Mouse (Mus musculus) hindbrain, postnatal 0 days (tissue): ENCODE results near the gene Eml2. TPM values are rescaled to one million over a fixed set of nuclear protein-coding genes. Genes with fewer than 3 reads are reported as not detected.

Experiments
- ATAC-seq: fragments of 200-750 bp; cut with Nextera tagmentation; 2 replicates; pipeline ENCODE4 v1.8.0; 2017; ENCODE audit warnings: mild to moderate bottlenecking, moderate TSS enrichment, moderate library complexity
- DNase-seq: peaks from one replicate; pipeline ENCODE4 v3.0.0-alpha.2; 2015; ENCODE audit warnings: low spot score
- H3K27ac ChIP-seq: fragments of 300-500 bp; sonication (generic); 2 replicates; pipeline ENCODE4 v1.5.1; 2014; ENCODE audit warnings: mild to moderate bottlenecking
- H3K27me3 ChIP-seq: fragments of 300-500 bp; sonication (generic); 2 replicates; pipeline ENCODE4 v1.6.1; 2014; ENCODE audit warnings: low read length, mixed read lengths; ENCODE audit not compliant: insufficient read depth
- H3K36me3 ChIP-seq: fragments of 300-500 bp; sonication (generic); 2 replicates; pipeline ENCODE4 v1.6.1; 2014; ENCODE audit warnings: low read length, mixed read lengths; ENCODE audit not compliant: insufficient read depth
- H3K4me1 ChIP-seq: fragments of 300-500 bp; sonication (generic); 2 replicates; pipeline ENCODE4 v1.6.1; 2014; ENCODE audit warnings: antibody characterized with exemption, low read length, mixed read lengths; ENCODE audit not compliant: insufficient read depth
- H3K4me2 ChIP-seq: fragments of 300-500 bp; sonication (generic); 2 replicates; pipeline ENCODE4 v1.6.1; 2014; ENCODE audit warnings: low read depth, mild to moderate bottlenecking, low read length, moderate library complexity, mixed read lengths
- H3K4me3 ChIP-seq: fragments of 300-500 bp; sonication (generic); 2 replicates; pipeline ENCODE4 v1.5.1; 2014; ENCODE audit warnings: low read length
- H3K9ac ChIP-seq: fragments of 300-500 bp; sonication (generic); replicated peaks from 2 replicates; pipeline ENCODE4 v1.6.1; 2014; ENCODE audit warnings: mild to moderate bottlenecking, low read length, moderate library complexity, mixed read lengths
- H3K9me3 ChIP-seq: fragments of 300-500 bp; sonication (generic); 2 replicates; pipeline ENCODE4 v1.6.1; 2016; ENCODE audit warnings: low read length, mixed read lengths
- CTCF ChIP-seq: IDR thresholded peaks from 2 replicates; pipeline ENCODE4 v1.5.1; 2016; ENCODE audit warnings: antibody characterized with exemption, control low read depth, low read depth
- WGBS: fragments of 180-500 bp; shearing (Covaris S2); extraction: QIAGEN DNeasy Blood & Tissue Kit; methylation state at CpG from one replicate; pipeline ENCODE4 v1.1.7; 2014; 5-methylcytosine and 5-hydroxymethylcytosine counted together
- polyA plus RNA-seq: library from polyadenylated mRNA; unstranded; fragments of >200 nt; fragmentation: Nextera tagmentation; extraction: Ambion mirVana; gene quantifications from 2 replicates; pipeline ENCODE4 v1.2.1, GENCODE M21; 2015
- total RNA-seq: library from RNA; depleted of rRNA; stranded (reverse); fragments of >200 nt; gene quantifications from 2 replicates; pipeline ENCODE4 v1.2.3, GENCODE M21; 2014

Eml2 gene
- total and polyA plus RNA-seq, 2 experiments from 2014 or later = 18.9 to 103 TPM

DNA sequence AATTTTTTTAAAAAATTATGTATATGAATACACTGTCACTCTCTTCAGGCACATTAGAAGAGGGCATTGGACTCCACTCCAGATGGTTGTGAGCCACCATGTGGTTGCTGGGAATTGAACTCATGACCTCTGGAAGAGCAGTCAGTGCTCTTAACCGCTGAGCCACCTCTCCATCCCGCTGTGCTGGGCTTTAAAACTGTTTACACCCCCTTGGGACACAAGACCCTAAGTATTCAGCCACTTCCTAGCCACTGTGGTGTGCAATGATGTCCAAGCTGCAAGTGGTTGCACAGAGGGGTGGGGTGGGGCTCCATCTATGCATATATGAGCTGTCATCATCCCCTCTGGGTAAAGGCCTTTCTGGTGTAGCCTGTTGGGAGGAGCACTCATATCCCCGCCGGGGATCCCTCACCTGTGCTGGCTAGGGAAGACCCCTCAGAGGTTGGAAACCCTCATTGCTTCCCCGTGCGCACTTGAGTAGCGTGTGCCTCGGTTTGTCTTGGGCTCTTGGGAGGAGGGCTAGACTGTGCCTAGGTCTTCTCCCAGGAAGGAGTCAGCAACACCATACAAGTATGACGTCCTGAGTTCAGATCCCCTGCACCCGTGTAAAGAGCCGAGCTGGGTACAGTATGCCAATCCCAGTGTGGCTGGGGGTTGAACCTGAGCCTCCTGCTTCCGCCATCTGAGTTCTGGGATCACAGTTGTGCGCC lies 32.1 kb downstream of the Eml2 start:
- WGBS = 81% methylated on average over 13 of the region's 13 CpGs
- H3K4me1 ChIP-seq = no peaks in the 10 kb centered on the region
- ATAC-seq = no peak
- H3K9ac ChIP-seq = no peak overlapping the region
- no peak overlapping the region for H3K4me2 ChIP-seq
- no peak for DNase-seq
- no peak overlapping the region for H3K27ac ChIP-seq
- H3K27me3 ChIP-seq = no peaks in the 10 kb centered on the region
- H3K9me3 ChIP-seq = no peaks in the 10 kb centered on the region
- H3K36me3 ChIP-seq = peaks cover 10% of the 10 kb centered on the region
- H3K4me3 ChIP-seq = no peak overlapping the region
- TF ChIP-seq CTCF = no peak

DNA sequence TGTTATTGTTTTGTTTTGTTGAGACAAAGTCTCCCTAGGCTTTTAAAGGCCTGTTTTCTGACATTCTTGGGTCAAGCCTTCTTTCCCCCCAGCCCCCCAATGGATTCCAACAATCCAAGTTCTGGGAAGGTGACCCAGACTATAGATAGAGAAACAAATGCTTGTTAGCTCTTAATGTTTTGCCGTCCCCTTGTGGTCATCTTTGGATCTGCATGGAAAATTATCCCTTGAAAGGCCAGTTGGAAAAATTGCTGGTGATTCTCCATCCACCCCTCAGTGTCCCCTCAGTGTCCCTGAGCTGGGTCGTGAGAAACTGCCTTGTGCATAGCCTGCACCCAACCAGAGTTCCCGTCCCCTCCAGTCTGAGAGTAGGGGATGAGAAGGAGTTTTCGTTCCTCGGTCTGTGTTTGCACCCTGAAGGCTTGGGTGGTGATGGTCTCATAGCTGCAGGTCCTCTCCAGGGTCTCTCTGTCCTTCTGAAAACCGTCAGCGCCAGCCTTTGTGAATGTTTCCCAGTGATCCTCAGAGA lies 32.8 kb downstream of the Eml2 start:
- Histone ChIP-seq H3K4me1 (no peaks in the 10 kb centered on the region), H3K4me2 (no peak overlapping the region), H3K27ac (no peak overlapping the region), H3K36me3 (peaks cover 7% of the 10 kb centered on the region), H3K9ac (no peak overlapping the region), H3K27me3 (no peaks in the 10 kb centered on the region), H3K9me3 (no peaks in the 10 kb centered on the region), H3K4me3 (no peak overlapping the region)
- peak; percentile 92 for TF ChIP-seq CTCF
- ATAC-seq (no peak), DNase-seq (peak; percentile 71)
- WGBS = 51% methylated on average over 7 of the region's 7 CpGs

DNA sequence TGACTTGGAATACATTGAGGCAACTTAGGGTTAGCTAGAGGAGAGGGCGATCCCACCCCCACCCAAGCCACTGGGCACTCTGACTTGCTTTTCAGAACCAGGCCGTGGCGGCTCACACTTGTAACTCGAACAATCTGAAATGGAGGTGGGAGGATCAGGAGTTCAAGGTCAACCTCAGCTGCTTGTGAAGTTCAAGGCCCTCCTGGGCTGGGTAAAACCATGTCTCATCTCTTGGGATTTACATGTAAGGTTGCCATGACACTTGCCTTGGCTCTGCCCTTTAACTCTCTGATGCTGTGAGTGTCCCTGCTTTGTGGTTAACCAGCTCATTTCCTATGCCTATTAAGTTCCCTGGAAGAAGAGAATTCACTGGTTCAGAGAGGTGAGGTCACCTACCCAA lies 33.3 kb downstream of the Eml2 start:
- DNase-seq (no peak), ATAC-seq (no peak)
- Histone ChIP-seq H3K4me1 (no peaks in the 10 kb centered on the region), H3K27me3 (no peaks in the 10 kb centered on the region), H3K9ac (no peak overlapping the region), H3K4me2 (no peak overlapping the region), H3K27ac (no peak overlapping the region), H3K36me3 (peaks cover 5% of the 10 kb centered on the region; the same call in 1 of the 2 replicates), H3K9me3 (no peaks in the 10 kb centered on the region), H3K4me3 (no peak overlapping the region)
- no peak for TF ChIP-seq CTCF
- WGBS = 85% methylated on average over 4 of the region's 4 CpGs

DNA sequence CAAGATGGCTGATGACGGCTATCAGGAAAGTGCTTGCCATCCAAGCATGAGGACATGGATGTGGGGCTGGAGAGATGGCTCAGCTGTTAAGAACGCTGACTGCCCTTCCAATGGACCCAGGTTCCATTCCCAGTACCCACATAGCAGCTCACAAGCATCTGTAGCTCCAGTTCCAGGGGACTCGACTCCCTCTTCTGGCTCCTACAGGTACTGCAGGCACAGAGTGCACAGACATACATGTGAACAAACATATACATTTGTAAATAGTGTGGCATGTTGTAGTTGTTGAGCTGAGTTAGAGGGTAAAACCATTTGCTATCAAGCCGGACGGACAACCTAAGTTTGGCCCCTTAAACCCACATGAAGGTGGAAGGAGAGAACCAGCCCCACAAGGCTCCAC lies 33.8 kb downstream of the Eml2 start:
- no peaks in the 10 kb centered on the region for H3K4me1 ChIP-seq
- TF ChIP-seq CTCF = peak; percentile 52
- ATAC-seq = no peak

DNA sequence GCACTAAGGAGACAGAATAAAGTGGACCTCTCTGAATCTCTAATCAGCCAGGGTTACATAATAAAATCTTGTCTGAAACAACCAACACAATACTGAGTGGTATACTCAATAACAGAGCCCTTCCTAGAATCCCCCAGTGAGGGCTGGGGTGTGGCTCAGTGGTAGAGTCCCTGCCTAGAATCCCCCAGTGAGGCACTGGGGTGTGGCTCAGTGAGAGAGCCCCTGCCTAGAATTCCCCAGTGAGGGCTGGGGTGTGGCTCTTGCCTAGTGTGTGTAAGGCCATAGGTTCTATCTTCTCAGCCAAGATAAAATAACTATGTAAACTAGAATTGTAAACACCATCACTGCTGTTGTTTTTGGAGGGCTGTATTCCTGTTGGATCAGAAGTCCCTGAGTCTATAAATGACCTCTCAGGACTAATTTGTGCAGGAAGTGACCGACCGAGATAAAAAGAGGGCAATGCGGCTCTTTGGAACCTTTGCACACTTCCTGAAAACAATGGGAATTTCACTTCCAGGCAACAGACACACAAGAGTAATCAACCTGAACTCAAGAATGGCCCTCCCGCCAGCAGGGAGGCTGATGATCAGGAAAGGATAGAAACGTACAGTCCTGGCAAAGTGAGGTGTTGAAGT lies 34.9 kb downstream of the Eml2 start:
- no peak for ATAC-seq
- Histone ChIP-seq H3K27me3 (no peaks in the 10 kb centered on the region), H3K36me3 (no peaks in the 10 kb centered on the region), H3K9me3 (no peaks in the 10 kb centered on the region), H3K4me3 (no peak overlapping the region), H3K9ac (no peak overlapping the region), H3K4me1 (no peaks in the 10 kb centered on the region), H3K27ac (no peak overlapping the region), H3K4me2 (no peak overlapping the region)
- DNase-seq = no peak
- 46% methylated on average over 5 of the region's 5 CpGs for WGBS
- TF ChIP-seq CTCF = no peak

More for the DNA sequence above, 33.8 kb downstream of the Eml2 start:
- whole genome bisulfite sequencing = 91% methylated on average over 5 of the region's 5 CpGs
- no peak for DNase-seq
- H3K4me3 ChIP-seq = no peak overlapping the region
- H3K27ac ChIP-seq = no peak overlapping the region
- no peak overlapping the region for H3K4me2 ChIP-seq
- H3K36me3 ChIP-seq = peaks cover 5% of the 10 kb centered on the region; the same call in 1 of the 2 replicates
- no peaks in the 10 kb centered on the region for H3K27me3 ChIP-seq
- no peak overlapping the region for H3K9ac ChIP-seq
- H3K9me3 ChIP-seq = no peaks in the 10 kb centered on the region

DNA sequence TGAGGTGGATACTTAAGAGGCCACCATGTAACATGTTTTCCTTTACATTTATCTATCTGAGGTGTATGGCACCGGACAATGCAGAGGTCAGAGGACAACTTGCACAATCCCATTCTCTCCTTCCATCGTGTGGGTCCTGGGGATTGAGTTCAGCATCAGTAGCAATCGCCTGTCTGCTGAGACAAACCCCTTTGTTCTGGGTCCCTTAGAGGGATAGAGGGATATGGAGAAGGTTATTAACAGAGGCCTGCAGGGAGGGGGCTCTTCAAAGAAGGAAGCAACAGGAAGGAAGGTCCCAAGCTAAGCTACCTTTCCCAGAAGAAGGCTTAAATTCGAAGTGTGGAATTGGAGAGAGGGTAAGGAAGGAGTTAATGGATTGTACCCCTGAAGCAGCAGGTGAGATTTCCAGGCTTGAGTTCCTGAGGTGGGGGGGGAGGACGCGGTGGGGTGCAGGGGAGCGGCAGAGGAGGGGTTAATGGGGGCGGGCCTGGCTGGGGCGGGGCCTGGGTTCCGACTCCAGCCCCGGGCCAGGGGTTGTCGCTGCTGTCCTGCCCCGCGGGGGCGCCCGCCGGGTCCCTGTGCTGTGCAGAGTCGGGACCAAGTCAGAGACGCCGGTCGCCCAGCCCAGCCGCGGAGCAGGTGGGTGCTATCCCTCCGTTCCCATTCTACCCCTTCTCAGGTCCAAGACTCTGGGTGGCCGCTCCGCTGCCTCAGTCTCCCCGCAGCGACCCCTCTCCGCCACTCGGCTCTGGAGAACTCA lies 36.0 kb downstream of the Eml2 start, which contains the start of gene Gpr4:
Gpr4 (plus strand) TSS at position 543 of the 760 bp plus-strand sequence.
- TF ChIP-seq CTCF = no peak
- 2% methylated on average over 21 of the region's 30 CpGs for whole genome bisulfite sequencing
- H3K36me3 ChIP-seq = no peaks in the 10 kb centered on the region
- no peaks in the 10 kb centered on the region for H3K4me1 ChIP-seq
- H3K27ac ChIP-seq = no peak within 1 kb of the TSS
- ATAC-seq (peak; percentile 63; the same call in 1 of the 2 replicates), DNase-seq (peak; percentile 50)
- H3K4me2 ChIP-seq = peak within 1 kb of the TSS; percentile 80
- no peaks in the 10 kb centered on the region for H3K9me3 ChIP-seq
- peak within 1 kb of the TSS; percentile 44 for H3K4me3 ChIP-seq
- peak within 1 kb of the TSS; percentile 44; the same call in 1 of the 2 replicates for H3K9ac ChIP-seq
- no peaks in the 10 kb centered on the region for H3K27me3 ChIP-seq
